Mouse (Mus musculus): ENCODE data around the gene Hgd. TPM values are rescaled to one million over a fixed set of nuclear protein-coding genes. Genes with fewer than 3 reads are reported as not detected.
A peak's percentile ranks its signal among the peaks of the same experiment; 100 is the strongest.

The Hgd gene
- polyA plus RNA-seq, 1 experiment = not detected

DNA sequence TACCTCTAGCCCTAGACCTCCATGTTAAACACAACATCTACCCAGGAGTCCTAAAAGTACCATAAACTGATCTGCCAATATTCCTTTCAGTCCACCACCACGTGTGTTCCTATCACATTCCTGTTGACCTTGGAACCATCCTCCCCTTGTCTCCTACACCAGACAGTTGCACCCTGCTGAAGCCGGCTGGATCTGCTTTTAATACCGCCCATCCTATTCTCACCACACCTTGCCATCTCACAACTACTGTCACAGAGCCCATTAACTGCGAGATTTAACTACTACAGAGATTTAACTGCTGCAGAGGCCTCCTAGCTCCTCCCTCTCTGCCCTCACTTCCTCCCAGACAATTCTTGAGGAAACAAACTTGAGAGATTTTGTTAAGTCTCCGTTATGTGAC is 71.5 kb downstream of the Hgd start:
- TF ChIP-seq GATA1 (IDR thresholded peaks at IDR 0.05; ENCODE audit: low read length) (no peak), TAL1 (IDR thresholded peaks at IDR 0.05; ENCODE audit: low read length) (no peak)
- no peaks in the 10 kb centered on the region for H3K27me3 ChIP-seq (ENCODE audit: control insufficient read depth)
- H3K36me3 ChIP-seq (ENCODE audit: control insufficient read depth) = peaks cover 46% of the 10 kb centered on the region
- peaks cover 41% of the 10 kb centered on the region for H3K4me1 ChIP-seq (ENCODE audit: control insufficient read depth)
- no peaks in the 10 kb centered on the region for H3K9me3 ChIP-seq (ENCODE audit: control insufficient read depth, low read length)
- no peak overlapping the region for H3K4me3 ChIP-seq (replicated peaks)

- H3K4me1 ChIP-seq (ENCODE audit: control insufficient read depth) = peaks cover 41% of the 10 kb centered on the region
- H3K4me3 ChIP-seq (replicated peaks) = peak overlapping the region; percentile 91
- no peaks in the 10 kb centered on the region for H3K27me3 ChIP-seq (ENCODE audit: control insufficient read depth)
- no peaks in the 10 kb centered on the region for H3K9me3 ChIP-seq (ENCODE audit: control insufficient read depth, low read length)
- TF ChIP-seq GATA1 (IDR thresholded peaks at IDR 0.05; ENCODE audit: low read length) (no peak), TAL1 (IDR thresholded peaks at IDR 0.05; ENCODE audit: low read length) (no peak)
- H3K36me3 ChIP-seq (ENCODE audit: control insufficient read depth) = peaks cover 34% of the 10 kb centered on the region
Observed at GRCm38 (mm10) chr16:37652654-37653053, 72.7 kb downstream of the Hgd start.

DNA sequence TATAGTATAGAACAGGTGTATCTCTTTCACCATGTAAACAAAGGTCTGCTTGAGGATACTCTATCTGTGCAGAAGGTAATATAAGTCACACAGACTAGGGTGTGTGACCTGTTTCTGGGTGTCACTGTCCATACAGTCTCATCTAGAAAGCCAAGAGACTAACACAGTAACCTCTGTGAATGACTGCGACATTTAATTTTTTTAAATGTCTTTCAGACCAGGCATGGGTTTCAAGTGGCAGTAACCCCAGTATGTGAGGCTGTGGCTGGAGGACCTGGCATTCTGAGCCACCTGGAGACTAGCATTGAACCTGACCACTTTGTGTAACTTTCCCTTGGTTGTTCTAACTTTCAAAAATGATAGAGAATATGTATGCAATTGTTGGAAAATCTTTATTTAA is 73.1 kb downstream of the Hgd start:
- TF ChIP-seq TAL1 (IDR thresholded peaks at IDR 0.05; ENCODE audit: low read length) (no peak), GATA1 (IDR thresholded peaks at IDR 0.05; ENCODE audit: low read length) (no peak)
- Histone ChIP-seq H3K4me3 (replicated peaks) (peak overlapping the region; percentile 91), H3K27me3 (ENCODE audit: control insufficient read depth) (no peaks in the 10 kb centered on the region), H3K36me3 (ENCODE audit: control insufficient read depth) (peaks cover 30% of the 10 kb centered on the region), H3K4me1 (ENCODE audit: control insufficient read depth) (peaks cover 41% of the 10 kb centered on the region), H3K9me3 (ENCODE audit: control insufficient read depth, low read length) (no peaks in the 10 kb centered on the region)

DNA sequence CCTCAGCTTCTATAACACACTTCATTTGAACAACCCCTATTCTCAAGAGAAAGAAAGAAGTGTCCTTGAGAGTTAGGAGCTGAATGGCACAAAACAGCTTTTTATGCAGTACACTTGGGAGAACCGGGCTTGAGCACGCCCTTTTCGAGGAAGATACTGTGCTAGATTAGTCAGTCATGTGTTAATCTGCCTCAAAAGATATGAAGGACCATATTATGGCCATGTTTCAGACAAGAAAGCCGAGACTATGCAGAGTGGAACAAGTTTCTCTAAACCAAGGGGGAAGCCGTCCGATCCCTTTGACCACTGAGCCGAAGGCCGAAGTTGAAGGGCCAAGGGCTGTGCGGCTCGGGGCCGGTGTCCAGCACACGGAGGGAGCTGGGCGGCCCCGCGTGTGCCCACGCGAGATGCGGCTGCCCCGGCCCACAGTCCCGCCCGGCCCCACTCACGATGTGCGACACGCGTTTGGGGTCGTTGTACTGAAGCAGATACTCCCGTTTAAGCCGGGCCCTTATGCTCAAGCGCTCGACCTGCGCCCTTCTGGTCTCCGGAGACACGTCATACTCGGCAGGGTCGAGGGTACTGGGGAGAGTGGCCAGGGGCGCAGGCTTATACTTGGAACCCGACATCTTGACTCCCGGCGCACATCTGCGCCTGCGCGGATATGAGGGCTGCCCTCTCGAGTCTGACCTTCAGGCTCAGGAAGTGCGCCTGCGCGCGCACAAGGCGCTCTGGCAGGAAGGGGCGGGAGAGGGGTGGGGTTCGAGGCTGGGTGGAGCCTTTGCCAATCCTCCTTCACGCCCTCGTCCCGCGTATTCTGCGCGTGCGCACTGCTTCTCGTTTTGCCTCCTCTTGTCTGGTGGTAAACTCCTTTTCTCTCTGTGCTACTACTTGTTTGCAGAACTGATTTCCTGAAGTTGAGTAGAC is 74.0 kb downstream of the Hgd start, which contains the start of gene Ndufb4:
Gene Ndufb4, minus strand, starts transcription at position 723 of the 927 bp plus-strand sequence.
- no peaks in the 10 kb centered on the region for H3K27me3 ChIP-seq (ENCODE audit: control insufficient read depth)
- peak within 1 kb of the TSS; percentile 91 for H3K4me3 ChIP-seq (replicated peaks)
- H3K36me3 ChIP-seq (ENCODE audit: control insufficient read depth) = peaks cover 21% of the 10 kb centered on the region
- TF ChIP-seq TAL1 (IDR thresholded peaks at IDR 0.05; ENCODE audit: low read length) (no peak), GATA1 (IDR thresholded peaks at IDR 0.05; ENCODE audit: low read length) (peak; percentile 53; the same call in 1 of the 2 replicates)
- H3K9me3 ChIP-seq (ENCODE audit: control insufficient read depth, low read length) = no peaks in the 10 kb centered on the region
- peaks cover 41% of the 10 kb centered on the region for H3K4me1 ChIP-seq (ENCODE audit: control insufficient read depth)

GRCm38 (mm10) chr16:37654831-37655455 is 75.0 kb downstream of the Hgd start:
- Histone ChIP-seq H3K36me3 (ENCODE audit: control insufficient read depth) (peaks cover 18% of the 10 kb centered on the region), H3K4me1 (ENCODE audit: control insufficient read depth) (peaks cover 41% of the 10 kb centered on the region), H3K4me3 (replicated peaks) (peak overlapping the region; percentile 91), H3K27me3 (ENCODE audit: control insufficient read depth) (no peaks in the 10 kb centered on the region), H3K9me3 (ENCODE audit: control insufficient read depth, low read length) (no peaks in the 10 kb centered on the region)
- no peak for TF ChIP-seq TAL1 (IDR thresholded peaks at IDR 0.05; ENCODE audit: low read length)
- no peak for TF ChIP-seq GATA1 (IDR thresholded peaks at IDR 0.05; ENCODE audit: low read length)

- H3K4me3 ChIP-seq (replicated peaks) = no peak overlapping the region
- H3K27me3 ChIP-seq (ENCODE audit: control insufficient read depth) = no peaks in the 10 kb centered on the region
- no peak for TF ChIP-seq GATA1 (IDR thresholded peaks at IDR 0.05; ENCODE audit: low read length)
- TF ChIP-seq TAL1 (IDR thresholded peaks at IDR 0.05; ENCODE audit: low read length) = no peak
- H3K4me1 ChIP-seq (ENCODE audit: control insufficient read depth) = peaks cover 39% of the 10 kb centered on the region
- H3K9me3 ChIP-seq (ENCODE audit: control insufficient read depth, low read length) = no peaks in the 10 kb centered on the region
- H3K36me3 ChIP-seq (ENCODE audit: control insufficient read depth) = peaks cover 11% of the 10 kb centered on the region
Observed at GRCm38 (mm10) chr16:37655756-37656347, 75.9 kb downstream of the Hgd start.

GRCm38 (mm10) chr16:37656796-37657195 is 76.8 kb downstream of the Hgd start:
- H3K4me3 ChIP-seq (replicated peaks) = no peak overlapping the region
- peaks cover 32% of the 10 kb centered on the region for H3K4me1 ChIP-seq (ENCODE audit: control insufficient read depth)
- no peaks in the 10 kb centered on the region for H3K27me3 ChIP-seq (ENCODE audit: control insufficient read depth)
- H3K36me3 ChIP-seq (ENCODE audit: control insufficient read depth) = peaks cover 5% of the 10 kb centered on the region
- no peaks in the 10 kb centered on the region for H3K9me3 ChIP-seq (ENCODE audit: control insufficient read depth, low read length)
- no peak for TF ChIP-seq GATA1 (IDR thresholded peaks at IDR 0.05; ENCODE audit: low read length)
- no peak for TF ChIP-seq TAL1 (IDR thresholded peaks at IDR 0.05; ENCODE audit: low read length)

- H3K27me3 ChIP-seq (ENCODE audit: control insufficient read depth) = no peaks in the 10 kb centered on the region
- no peak for TF ChIP-seq GATA1 (IDR thresholded peaks at IDR 0.05; ENCODE audit: low read length)
- TF ChIP-seq TAL1 (IDR thresholded peaks at IDR 0.05; ENCODE audit: low read length) = no peak
- no peaks in the 10 kb centered on the region for H3K9me3 ChIP-seq (ENCODE audit: control insufficient read depth, low read length)
- no peaks in the 10 kb centered on the region for H3K4me1 ChIP-seq (ENCODE audit: control insufficient read depth)
- H3K4me3 ChIP-seq (replicated peaks) = no peak overlapping the region
- no peaks in the 10 kb centered on the region for H3K36me3 ChIP-seq (ENCODE audit: control insufficient read depth)
Observed at GRCm38 (mm10) chr16:37663643-37664459, 83.9 kb downstream of the Hgd start.
